Mouse (Mus musculus) mesoderm, embryonic 11.5 days (tissue): Measurements from ENCODE around the gene Astn2.

Source experiments
- DNase-seq: peaks from one replicate; pipeline ENCODE4 v3.0.0-alpha.2; 2012; ENCODE audit warnings: low read depth, low spot score

The Astn2 gene

DNA sequence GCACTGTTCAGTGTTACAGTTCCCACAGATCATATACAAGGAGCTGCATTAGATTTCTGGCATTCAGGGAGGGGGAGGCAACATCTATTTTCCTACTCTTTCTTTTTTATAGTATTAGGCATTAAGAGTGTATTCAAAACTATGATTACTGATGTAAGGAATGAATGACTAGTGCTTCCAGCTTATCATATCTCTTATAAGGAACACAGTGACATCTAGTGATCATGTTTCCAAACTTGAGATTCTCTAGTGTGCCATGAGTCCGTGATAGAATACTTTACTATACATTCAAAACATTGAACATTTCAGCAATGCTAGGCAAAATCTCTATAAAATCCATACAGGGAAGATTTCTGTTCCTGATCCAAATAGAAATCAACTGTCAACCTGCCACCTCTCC is 824.2 kb downstream of the Astn2 start:
- no peak for DNase-seq

DNA sequence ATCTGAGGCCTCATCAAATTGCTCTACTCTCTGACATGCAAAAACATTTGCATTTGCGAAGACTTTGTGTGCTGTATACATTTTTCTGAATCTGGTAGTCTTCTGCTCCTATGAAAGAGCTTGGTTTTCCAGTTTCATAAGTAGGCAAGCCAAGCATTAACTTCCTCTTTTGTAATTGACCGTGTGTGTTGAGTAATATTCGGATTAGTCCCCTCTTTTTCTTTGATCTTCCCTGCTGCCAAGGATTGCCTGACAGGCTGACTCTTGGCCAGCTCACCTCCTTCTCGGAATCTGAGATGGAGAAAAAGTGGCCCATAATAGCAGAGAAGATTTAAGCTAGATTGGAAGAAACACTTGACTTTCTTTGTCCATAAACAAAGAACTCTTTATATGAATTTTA is 838.9 kb downstream of the Astn2 start:
- no peak for DNase-seq

DNA sequence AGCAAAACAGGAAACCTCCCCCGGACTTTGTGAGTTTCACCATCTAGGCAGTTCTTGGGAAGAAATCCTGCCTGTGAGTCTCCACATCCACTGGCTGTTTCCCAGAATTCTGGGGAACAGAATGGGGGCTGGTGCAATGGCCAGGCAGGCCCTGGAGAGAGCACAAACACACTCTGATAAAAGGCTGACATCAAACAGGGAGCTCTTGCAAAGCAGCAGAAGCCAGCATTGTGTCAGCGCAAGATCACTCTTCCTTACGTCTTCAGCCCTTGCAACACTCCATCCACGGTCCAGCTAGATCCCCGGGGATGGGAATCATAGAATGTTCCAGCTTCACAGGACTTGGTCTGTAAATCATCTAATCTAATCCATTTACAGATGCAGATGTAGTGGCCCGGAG is 855.9 kb downstream of the Astn2 start:
- DNase-seq = no peak

DNA sequence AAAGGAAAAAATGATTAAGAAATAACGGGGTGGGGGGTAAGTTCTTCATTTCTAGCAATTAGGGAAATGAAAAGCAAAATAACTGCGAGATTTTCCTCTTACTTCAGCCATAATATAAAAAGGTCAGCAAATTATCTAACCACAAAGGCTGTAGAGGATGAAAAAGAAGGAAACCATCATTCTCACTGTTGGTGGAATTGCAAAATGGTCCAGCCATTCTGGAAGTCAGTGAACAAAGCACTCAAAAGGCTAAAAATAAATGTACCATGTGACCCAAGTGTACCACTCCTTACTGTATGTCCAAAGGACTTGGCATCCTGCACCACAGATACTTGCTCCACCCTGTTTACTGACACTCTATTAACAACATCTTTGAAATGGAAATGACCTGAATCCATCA is 858.8 kb downstream of the Astn2 start:
- DNase-seq = no peak

DNA sequence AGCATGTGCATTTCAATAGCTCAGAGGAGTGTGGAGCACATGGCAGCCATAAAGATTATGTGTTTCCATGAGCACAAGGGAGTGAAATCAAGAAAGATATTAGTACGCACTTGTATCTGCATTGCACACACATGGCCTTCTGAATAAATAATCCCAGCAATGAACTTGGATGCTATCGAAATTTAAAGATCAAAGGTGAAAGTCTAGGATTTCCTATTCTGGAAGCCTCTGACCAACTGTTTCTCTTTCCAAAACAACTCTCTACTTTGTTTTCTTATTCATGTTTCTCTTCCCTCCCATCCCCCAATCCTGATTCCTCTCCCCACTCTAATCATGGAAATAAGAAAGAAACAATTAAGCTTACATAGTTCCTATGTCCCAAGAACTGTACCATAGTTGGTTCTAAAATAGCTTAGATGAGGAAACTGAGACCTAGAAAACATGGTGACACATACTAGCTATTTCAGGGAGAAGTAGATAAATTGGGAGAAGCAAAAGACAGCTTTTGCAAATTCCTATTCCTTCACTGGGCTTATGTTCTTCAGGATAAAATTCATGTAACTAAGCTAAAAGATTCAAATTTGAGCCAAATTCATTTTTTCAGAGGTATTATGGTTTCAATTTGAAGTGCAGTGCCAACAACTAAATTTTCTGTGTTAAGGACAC is 872.2 kb downstream of the Astn2 start:
- DNase-seq = no peak

GRCm38 (mm10) chr4:65531621-65532020 is 872.8 kb downstream of the Astn2 start:
- DNase-seq = no peak

GRCm38 (mm10) chr4:65530901-65531300 is 873.5 kb downstream of the Astn2 start:
- no peak for DNase-seq

DNA sequence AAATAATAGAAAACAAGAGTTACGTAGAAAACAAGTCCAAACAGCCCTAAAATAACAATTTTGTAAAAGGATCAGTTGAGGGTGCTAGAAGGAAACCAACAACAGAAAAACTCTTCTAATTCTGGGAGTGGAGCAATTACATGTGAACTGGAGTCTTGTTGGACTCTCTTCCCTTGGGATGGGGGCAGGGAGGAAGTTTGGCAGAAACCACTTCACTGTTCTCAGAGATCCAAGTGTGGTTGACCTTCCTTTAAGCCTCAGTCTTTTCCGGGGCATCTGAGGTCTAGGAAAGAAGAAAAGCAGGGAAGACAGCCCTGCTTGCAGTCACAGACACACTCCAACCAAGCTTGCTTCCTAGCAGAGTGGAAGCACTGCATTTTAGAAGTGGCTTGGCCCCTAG is 896.3 kb downstream of the Astn2 start:
- DNase-seq = no peak

- DNase-seq = no peak
Observed at GRCm38 (mm10) chr4:65506870-65507269, 897.5 kb downstream of the Astn2 start.

DNA sequence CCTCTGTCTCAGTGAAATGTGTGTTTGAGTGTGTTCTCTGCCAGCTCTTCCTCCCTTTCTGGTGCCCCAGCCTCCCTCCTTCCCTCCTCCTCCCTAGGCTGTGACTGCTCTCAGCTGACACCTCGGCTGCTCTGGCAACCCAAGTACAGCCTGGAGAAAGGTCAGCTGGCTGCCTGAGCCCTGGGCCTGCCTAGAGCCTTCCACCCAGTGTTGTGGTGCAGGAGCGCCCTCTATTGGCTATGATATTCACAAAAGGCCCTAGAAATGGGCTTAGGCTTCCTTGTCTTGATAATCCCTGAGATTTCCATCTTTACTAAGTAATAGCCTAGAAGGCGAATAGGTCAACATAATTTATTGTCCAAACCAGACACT is 908.0 kb downstream of the Astn2 start:
- DNase-seq = peak; percentile 92

DNA sequence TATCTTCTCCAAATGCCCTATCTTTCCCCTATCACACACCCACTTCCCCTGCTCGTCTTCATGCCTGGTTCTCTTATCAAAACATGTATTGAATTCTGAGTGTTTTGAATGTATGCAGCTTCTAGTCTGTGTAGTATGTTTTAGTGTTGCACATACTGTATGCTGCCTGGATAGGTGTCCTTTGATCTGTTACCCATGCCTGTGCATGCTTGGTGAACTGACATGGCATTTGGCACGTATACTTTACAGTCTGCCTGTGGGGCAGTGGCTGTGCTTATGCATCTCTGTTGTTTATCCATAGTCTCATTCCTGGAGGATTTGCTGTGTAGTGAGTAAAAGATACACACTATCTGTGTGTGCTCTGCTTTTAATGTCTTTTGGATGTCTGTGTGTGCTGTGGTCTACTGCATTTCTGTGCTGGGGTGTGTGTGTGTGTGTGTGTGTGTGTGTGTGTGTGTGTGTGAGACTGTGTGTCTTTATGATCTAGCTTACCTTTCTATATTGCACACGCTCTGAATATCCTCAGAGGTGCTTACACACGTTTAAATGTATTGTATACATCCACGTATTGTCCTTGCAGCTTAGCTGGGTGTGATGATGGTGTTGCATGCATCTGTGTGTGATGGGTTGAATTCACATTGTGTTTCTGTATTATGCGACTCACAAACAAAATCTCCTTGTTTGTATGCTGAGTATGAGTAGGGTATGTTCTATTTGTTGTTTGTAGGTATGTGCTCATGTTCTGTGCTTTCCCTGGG is 908.5 kb downstream of the Astn2 start:
- no peak for DNase-seq

DNA sequence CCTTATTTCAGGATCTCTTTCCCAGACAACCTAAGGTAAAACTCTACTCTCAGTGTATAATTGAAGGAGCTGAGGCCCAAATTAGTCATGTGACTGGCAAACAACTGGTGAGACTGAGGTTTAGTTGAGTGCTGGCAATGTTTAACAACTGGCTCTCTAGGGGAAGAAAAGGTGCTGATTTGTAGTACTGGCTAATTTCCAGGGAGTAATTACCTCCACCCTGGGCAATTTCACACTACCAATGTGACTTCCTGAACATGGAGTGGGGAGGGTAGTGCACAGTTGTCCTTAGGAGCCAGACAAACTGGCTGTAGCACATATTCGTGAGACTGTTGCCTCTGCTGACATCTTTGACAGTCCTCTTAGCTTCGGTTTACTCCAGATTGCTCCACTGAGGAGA is 912.9 kb downstream of the Astn2 start:
- no peak for DNase-seq

- DNase-seq = no peak
Observed at GRCm38 (mm10) chr4:65489711-65490110, 914.7 kb downstream of the Astn2 start.

DNA sequence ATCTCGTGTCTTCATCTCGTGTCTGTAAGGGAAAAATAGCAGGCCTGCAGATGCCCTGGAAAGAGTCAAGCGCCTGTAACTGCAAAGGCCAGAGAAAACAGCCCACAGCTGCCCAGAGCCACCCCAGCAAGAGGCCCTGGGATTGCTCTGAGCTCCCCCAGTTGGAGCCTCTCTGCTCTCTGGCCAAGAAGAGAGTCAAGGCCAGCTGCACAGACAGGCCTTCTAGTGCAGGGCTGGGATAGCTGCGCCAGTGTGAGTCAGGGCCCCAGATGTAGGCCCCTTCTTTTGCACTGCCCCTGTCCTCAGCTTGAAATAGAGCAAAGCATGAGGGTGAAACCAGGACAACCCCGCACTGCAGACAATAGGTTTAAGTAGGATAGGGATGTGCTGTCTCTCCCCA is 922.8 kb downstream of the Astn2 start:
- DNase-seq = no peak

DNA sequence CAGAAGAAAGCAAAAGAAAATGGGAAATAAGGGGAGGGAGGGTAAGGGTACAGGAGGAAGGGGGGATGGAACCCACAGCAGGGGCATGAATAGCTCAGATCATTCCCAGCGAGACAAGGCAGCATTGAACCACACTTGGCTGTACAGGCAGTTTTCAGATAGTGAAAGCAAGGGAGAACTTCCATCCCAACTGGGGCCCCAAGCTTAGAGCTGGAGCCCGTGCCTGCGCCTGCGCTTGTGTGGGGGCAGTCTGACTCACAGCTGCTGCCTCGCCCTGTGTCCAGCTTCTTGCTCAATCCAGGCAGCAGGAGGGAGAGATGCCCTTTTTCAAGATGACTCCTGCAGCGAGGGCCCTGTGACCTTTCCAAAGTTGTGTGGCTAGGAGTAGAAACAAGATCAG is 927.3 kb downstream of the Astn2 start:
- DNase-seq = no peak

GRCm38 (mm10) chr4:65475925-65476560 is 928.4 kb downstream of the Astn2 start:
- DNase-seq = no peak

- no peak for DNase-seq
Observed at GRCm38 (mm10) chr4:65473141-65473540, 931.3 kb downstream of the Astn2 start.

- DNase-seq = no peak
Observed at GRCm38 (mm10) chr4:65449171-65449570, 955.2 kb downstream of the Astn2 start.

GRCm38 (mm10) chr4:65441746-65442145 is 962.7 kb downstream of the Astn2 start:
- DNase-seq = no peak

GRCm38 (mm10) chr4:65430804-65431203 is 973.6 kb downstream of the Astn2 start:
- no peak for DNase-seq

GRCm38 (mm10) chr4:65427480-65427879 is 976.9 kb downstream of the Astn2 start:
- DNase-seq = no peak

DNA sequence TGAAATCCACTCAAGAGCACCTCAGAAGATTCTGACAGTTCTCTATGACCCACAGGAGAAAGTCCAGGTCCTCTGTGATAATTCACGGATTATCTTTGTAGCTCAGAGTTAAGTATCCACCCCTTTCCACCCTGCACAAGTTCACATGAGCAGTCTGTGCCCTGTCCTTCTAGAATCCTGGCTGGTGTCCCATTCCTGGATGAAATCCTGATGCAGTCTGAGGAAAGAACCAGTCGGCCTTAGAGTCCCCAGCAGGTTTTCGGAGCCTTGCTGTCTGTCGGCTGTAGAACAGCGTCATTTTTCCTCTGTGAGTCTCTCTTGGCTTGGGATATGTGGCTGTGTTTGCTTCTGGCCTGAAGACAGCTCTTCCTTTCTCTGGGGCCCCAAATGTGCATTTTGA is 978.0 kb downstream of the Astn2 start:
- no peak for DNase-seq

DNA sequence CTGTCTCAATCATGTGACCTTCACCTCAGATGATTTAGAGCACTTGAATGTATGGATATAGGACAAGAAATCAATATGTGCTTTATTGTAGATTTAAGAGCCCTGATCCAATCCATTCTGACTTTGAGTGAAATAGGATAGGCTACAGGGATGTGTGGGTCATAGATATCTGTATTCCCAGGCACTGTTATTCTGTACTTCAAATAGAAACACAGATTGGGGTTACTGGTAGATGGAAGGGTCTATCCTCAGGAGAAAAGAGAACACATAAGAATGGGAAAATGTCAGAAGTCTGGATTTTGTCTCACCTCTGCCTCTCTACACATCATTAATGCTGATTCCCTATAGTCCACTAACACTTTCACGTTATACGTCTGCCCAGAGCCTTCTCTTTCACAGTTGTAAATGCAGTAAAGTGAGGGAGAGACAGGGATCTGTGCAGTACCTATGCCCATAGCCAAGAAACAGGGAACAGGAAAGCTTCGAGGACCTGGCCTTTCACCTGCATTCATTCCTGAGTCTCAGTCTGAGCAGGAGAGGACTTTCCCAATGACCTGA is 981.3 kb downstream of the Astn2 start:
- DNase-seq = no peak
